Mouse (Mus musculus): ENCODE data around the gene 1810062G17Rik.

Gene 1810062G17Rik

GRCm38 (mm10) chr3:36505306-36505705 lies 29.6 kb downstream of the 1810062G17Rik start:
- in situ Hi-C loops (cut with MboI, MseI) = no loop called here

GRCm38 (mm10) chr3:36505809-36506735 lies 30.3 kb downstream of the 1810062G17Rik start:
- in situ Hi-C loops (cut with MboI, MseI) = no loop called here

DNA sequence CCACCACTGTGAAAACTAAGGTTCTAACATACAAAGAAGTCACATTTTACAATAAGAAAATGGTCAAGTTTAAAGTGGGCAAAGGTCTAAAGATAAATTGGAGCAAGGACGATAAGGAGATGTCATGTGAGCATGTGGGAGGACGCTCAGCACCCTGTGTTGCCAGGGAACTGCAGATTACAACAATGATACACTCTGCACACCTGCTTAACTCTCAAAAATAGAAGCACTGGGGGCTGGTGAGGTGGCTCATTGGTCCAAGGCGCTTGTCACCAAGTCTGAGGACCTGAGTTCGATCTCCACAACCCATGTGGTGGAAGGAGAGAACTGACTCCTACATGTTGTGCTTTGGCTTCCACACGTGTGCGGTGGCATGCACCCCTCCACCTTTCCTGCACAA lies 35.8 kb downstream of the 1810062G17Rik start:
- in situ Hi-C loops (cut with MboI, MseI) = no loop called here

DNA sequence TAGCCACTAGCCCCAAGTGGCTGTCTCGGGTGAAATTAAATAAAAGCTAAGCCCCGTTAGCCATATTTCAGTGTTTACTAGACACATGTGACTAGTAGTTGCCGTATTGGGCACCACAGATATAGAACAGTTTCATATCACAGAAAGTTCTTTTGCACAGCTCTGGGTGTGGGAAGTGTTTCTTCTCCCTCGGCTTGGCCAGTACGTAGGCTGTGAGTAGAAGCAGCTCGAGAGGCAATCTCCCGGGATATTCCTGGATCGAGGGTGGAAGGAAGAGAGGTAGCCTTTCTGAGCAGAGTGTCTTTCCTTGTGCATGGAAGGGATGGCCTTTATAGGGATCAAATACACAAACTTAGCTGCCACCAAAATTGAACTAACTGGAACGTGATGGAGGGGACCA lies 40.5 kb downstream of the 1810062G17Rik start:
- in situ Hi-C loops (cut with MboI, MseI) = no loop called here

DNA sequence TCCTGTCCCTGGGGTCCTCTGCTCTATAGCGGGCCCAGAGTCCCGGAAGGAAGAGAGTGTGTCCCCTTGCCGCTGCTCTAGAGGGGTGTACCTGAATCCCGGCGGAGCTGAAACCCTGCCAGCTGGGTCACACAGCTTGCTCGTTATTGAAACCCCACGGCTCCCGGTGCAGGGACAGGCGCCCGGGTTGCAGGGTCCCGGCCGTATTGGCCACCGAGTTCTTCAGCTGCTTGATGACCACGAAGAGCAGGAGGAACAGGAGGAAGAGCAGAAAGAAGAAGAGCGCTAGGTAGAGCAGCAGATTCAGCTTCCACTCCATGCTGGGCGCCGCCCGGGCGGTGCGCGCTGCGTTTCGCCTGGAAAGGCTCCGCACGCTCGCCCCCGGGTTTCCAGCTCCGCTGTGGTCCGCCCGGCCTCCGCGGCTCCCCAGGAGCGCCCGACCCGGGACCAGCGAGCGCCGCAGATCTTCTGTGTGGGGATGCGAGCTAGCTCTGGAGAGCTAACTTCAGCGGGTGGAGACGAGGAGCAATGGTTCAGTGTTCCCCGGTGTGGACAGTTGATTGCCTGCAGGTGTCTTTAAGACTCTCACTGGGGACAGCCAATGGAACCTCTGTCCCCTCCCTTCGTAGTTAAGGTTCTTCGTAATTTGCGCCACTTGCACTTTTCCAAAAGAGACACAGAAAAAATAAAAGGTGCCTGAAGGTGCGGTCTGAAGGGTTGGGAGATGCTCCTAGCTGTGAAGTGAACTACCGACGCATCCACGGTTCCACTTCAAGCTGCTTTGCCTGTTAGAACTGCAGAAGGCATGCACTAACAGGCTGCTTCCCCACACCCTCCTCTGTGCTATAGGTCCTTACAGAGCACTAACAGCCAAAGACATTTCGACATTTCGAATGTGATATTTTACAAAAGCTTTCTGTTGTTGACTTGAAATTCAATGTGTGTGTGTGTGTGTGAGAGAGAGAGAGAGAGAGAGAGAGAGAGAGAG lies 45.6 kb downstream of the 1810062G17Rik start, which contains the start of gene Gm11549:
Gm11549 (minus strand) TSS at position 741 of the 988 bp plus-strand sequence.
- in situ Hi-C loops (cut with MboI, MseI) = no loop called here

DNA sequence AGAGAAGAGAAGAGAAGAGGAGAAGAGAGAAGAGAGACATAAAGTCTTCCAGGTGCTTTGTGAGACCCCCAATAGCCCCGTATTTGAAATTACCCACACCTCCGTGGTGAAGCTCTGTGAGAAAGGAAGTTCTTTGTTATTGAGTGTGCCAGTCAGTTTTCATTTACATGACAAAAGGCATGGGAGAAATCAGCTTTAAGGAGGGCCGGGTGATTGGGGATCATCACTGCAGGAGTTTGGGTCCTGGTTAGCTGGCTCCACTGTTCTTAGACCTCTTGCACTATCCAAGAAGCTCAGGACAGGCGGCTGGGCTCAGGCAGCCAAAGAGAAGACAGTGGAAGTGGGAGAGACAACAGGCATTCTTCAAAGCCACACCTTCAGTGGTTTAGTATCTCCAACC lies 46.4 kb downstream of the 1810062G17Rik start:
- in situ Hi-C loops (cut with MboI, MseI) = no loop called here

DNA sequence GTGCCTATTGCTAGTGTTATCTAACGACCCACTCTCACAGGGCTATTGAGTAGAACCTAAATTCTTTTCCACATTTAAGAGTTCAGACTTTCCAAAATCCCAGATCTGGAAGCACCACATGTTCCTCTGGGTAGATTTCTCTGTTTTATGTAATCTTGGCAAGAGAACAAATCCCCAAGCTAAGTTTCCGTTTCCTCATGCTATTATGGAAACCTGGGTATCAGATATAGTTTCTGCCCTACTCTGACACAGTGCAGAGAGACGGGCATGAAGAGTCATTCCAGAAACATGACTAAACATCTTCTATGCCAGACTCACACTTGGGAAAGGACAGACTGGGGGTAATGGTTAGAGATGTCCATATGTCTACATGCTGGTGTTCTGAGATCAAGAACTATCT lies 48.7 kb downstream of the 1810062G17Rik start:
- in situ Hi-C loops (cut with MboI, MseI) = no loop called here

DNA sequence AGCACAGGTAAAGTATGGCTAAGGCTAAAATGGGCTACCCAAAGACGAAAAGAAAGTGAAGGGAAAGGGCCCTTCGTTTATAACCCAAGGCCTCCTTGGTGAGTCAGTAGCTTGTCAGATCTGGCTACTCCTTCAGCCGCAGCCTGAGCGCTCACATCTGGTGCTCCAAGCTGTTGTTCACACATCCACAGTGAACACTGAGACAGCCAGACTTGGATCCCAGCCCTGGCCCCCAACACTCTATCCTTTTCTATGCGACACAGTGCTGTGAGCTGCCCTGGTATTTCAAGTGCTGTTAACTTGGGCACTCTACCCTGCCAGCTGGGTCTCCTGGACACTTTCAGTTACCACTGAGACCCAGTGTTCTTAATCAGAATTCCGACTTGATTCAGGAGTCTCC lies 54.6 kb downstream of the 1810062G17Rik start:
- in situ Hi-C loops (cut with MboI, MseI) = no loop called here

DNA sequence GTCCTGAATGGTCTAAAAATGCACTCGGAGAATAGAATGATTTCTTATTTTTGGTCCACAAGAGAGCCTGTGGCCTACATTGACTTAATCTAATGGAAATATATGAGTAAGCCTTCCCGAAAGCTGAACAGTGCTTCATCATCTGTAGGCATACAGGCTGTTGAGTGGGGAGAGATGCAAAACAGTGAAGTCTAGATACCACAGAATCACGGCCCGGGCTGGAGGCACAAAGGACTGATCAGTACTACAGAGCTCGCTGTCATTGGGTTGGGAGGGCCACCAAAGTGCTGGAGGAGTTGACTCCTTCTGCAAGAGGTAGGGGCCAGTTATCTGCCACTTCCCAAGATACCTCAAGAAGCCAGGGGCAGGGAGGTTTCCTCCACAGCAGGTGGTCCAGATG lies 55.0 kb downstream of the 1810062G17Rik start:
- in situ Hi-C loops (cut with MboI, MseI) = no loop called here

- in situ Hi-C loops (cut with MboI, MseI) = no loop called here
Observed at GRCm38 (mm10) chr3:36531242-36531641, 55.5 kb downstream of the 1810062G17Rik start.
